ENCODE assay signal across 12 mouse cellular contexts in the genomic region with DNA sequence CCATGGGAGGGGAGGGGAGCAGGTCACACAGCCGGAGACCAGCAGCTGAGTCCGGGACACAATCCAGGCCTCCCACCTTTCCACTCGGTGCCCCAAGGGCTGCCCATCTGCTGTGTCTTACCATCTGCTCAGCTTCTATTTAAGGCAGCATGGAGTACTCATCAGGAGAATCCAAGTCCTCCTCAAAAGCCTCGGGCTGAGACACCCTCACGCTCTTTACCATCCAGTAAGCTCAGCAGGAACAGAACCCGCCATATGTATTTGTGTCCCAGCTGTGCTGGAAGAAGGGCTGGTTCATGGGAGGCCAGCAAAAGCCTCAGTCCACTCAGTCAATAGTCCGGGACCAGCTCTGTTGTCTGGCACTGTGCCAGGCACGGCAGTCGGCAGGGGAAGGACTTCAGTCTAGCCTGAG. TPM values are rescaled to one million over a fixed set of nuclear protein-coding genes. Genes with fewer than 3 reads are reported as not detected.
A peak's percentile ranks its signal among the peaks of the same experiment; 100 is the strongest.
DNase-seq lines count a peak whose midpoint lies in the region; ATAC-seq and TF ChIP-seq lines count a peak whose summit lies in the region.
"Had no signal": no experiment of that assay in that cellular context is flagged by ENCODE, and none has a peak within 500 bp of the region (broad histone marks: within the 10 kb centered on the region; RNA-seq: fewer than 3 reads in every experiment).

No protein-coding gene starts in this region.

- H3K4me2 ChIP-seq in forebrain, embryonic 14.5 days (ENCODE audit: low read length), result no peak overlapping the region
- H3K4me2 ChIP-seq in liver, embryonic 12.5 days, result no peak overlapping the region
- no peak overlapping the region for H3K4me2 ChIP-seq in midbrain, embryonic 14.5 days (ENCODE audit: low read length)

- peaks cover 2% of the 10 kb centered on the region; the same call in 1 of the 2 replicates for H3K9me3 ChIP-seq in forebrain, embryonic 10.5 days
- H3K9me3 ChIP-seq in forebrain, embryonic 14.5 days (replicated peaks; ENCODE audit: control insufficient read depth, low read length), result no peaks in the 10 kb centered on the region
- no peaks in the 10 kb centered on the region for H3K9me3 ChIP-seq in liver, embryonic 12.5 days (replicated peaks)
- no peaks in the 10 kb centered on the region for H3K9me3 ChIP-seq in midbrain, embryonic 14.5 days (ENCODE audit: control insufficient read depth, low read length)

- H3K79me2 ChIP-seq in liver, adult 2 months (ENCODE audit: control insufficient read depth, insufficient read depth, low read length), result no peaks in the 10 kb centered on the region

- H3K36me3 ChIP-seq in forebrain, embryonic 10.5 days (replicated peaks), result no peaks in the 10 kb centered on the region
- H3K36me3 ChIP-seq in forebrain, embryonic 14.5 days (ENCODE audit: control insufficient read depth, insufficient read depth, low read length), result no peaks in the 10 kb centered on the region
- no peaks in the 10 kb centered on the region for H3K36me3 ChIP-seq in liver, adult 2 months (ENCODE audit: control insufficient read depth, insufficient read depth, low read length)
- no peaks in the 10 kb centered on the region for H3K36me3 ChIP-seq in liver, embryonic 12.5 days
- H3K36me3 ChIP-seq in midbrain, embryonic 14.5 days (ENCODE audit: control insufficient read depth, insufficient read depth, low read length), result no peaks in the 10 kb centered on the region

- ATAC-seq in forebrain, embryonic 14.5 days, result no peak
- no peak for ATAC-seq in liver, embryonic 12.5 days
- peak; percentile 31 for ATAC-seq in midbrain, embryonic 14.5 days (ENCODE audit: low FRiP score, low TSS enrichment)

- whole genome bisulfite sequencing in forebrain, embryonic 10.5 days, result 83% methylated on average over 9 of the region's 9 CpGs
- WGBS in forebrain, embryonic 14.5 days, result 56% methylated on average over 9 of the region's 9 CpGs
- 63% methylated on average over 9 of the region's 9 CpGs for WGBS in liver, adult 2 months
- WGBS in liver, embryonic 12.5 days (ENCODE audit: insufficient replicate concordance), result 81% methylated on average over 9 of the region's 9 CpGs
- WGBS in midbrain, embryonic 14.5 days, result 62% methylated on average over 9 of the region's 9 CpGs

- no peak overlapping the region for H3K9ac ChIP-seq in forebrain, embryonic 14.5 days (ENCODE audit: low read length)
- no peak overlapping the region for H3K9ac ChIP-seq in liver, adult 2 months (ENCODE audit: low read depth, low read length)
- H3K9ac ChIP-seq in liver, embryonic 12.5 days, result no peak overlapping the region
- no peak overlapping the region for H3K9ac ChIP-seq in midbrain, embryonic 14.5 days (replicated peaks; ENCODE audit: low read length)

- no peak overlapping the region for H3K4me3 ChIP-seq in forebrain, embryonic 10.5 days
- no peak overlapping the region for H3K4me3 ChIP-seq in forebrain, embryonic 14.5 days (ENCODE audit: low read depth, low read length)
- no peak overlapping the region for H3K4me3 ChIP-seq in liver, adult 2 months (ENCODE audit: insufficient read depth, low read depth, low read length)
- H3K4me3 ChIP-seq in liver, embryonic 12.5 days, result no peak overlapping the region
- H3K4me3 ChIP-seq in midbrain, embryonic 14.5 days (replicated peaks; ENCODE audit: low read depth, low read length), result no peak overlapping the region

- peaks cover 30% of the 10 kb centered on the region for H3K4me1 ChIP-seq in forebrain, embryonic 10.5 days
- peaks cover 11% of the 10 kb centered on the region for H3K4me1 ChIP-seq in forebrain, embryonic 14.5 days (ENCODE audit: control insufficient read depth, insufficient read depth, low read length)
- no peaks in the 10 kb centered on the region for H3K4me1 ChIP-seq in liver, adult 2 months (ENCODE audit: control insufficient read depth, insufficient read depth, low read length)
- no peaks in the 10 kb centered on the region for H3K4me1 ChIP-seq in liver, embryonic 12.5 days
- 0 out of 2 replicates have a peak, but pooled peaks cover 5% of the 10 kb centered on the region for H3K4me1 ChIP-seq in midbrain, embryonic 14.5 days (ENCODE audit: control insufficient read depth, insufficient read depth, low read length)

- TF ChIP-seq CTCF in liver, adult 2 months (IDR thresholded peaks at IDR 0.05; ENCODE audit: low read depth, low read length), result no peak

- peak overlapping the region; percentile 12; the same call in 1 of the 2 replicates for H3K27ac ChIP-seq in forebrain, embryonic 10.5 days
- H3K27ac ChIP-seq in forebrain, embryonic 14.5 days (ENCODE audit: low read depth, low read length), result no peak overlapping the region
- H3K27ac ChIP-seq in liver, adult 2 months (replicated peaks; ENCODE audit: insufficient read depth, low read depth, low read length), result no peak overlapping the region
- H3K27ac ChIP-seq in liver, embryonic 12.5 days, result no peak overlapping the region
- no peak overlapping the region for H3K27ac ChIP-seq in midbrain, embryonic 14.5 days (replicated peaks; ENCODE audit: low read depth, low read length)
- H3K27ac ChIP-seq: kidney, postnatal 0 days had no signal

- no peak for TF ChIP-seq POLR2A in liver, adult 2 months (IDR thresholded peaks at IDR 0.05; ENCODE audit: extremely low read depth, insufficient read depth, low read length)

- DNase-seq in forebrain, embryonic 10.5 days (ENCODE audit: extremely low spot score, low spot score), result no peak
- DNase-seq in forebrain, embryonic 14.5 days (ENCODE audit: low spot score), result no peak
- DNase-seq in liver, adult 2 months (ENCODE audit: extremely low read depth, low read depth, low spot score), result peak; percentile 11
- DNase-seq in cerebellum, adult 9-10 months, result peak; percentile 99
- DNase-seq in midbrain, embryonic 14.5 days, result no peak
- no peak for DNase-seq in Muller cell, postnatal 12 days (ENCODE audit: inconsistent ontology term)
- no peak for DNase-seq in heart, adult 18-20 months
- DNase-seq: gastrocnemius, postnatal 14 days; heart, postnatal 10 days had no signal

- H3K27me3 ChIP-seq in forebrain, embryonic 10.5 days (ENCODE audit: poor library complexity, severe bottlenecking), result no peaks in the 10 kb centered on the region
- H3K27me3 ChIP-seq in forebrain, embryonic 14.5 days (replicated peaks; ENCODE audit: control insufficient read depth, insufficient read depth, low read length), result no peaks in the 10 kb centered on the region
- H3K27me3 ChIP-seq in liver, adult 2 months (ENCODE audit: control insufficient read depth, insufficient read depth, low read length), result no peaks in the 10 kb centered on the region
- no peaks in the 10 kb centered on the region for H3K27me3 ChIP-seq in liver, embryonic 12.5 days (replicated peaks)
- no peaks in the 10 kb centered on the region for H3K27me3 ChIP-seq in midbrain, embryonic 14.5 days (ENCODE audit: control insufficient read depth, insufficient read depth, low read length)

RNA-seq across cellular contexts. Expression of gene Frrs1l, which starts 56.0 kb away (rescaled TPM):
- 1.4 and 1.5 TPM in 2 replicates for polyA plus RNA-seq in forebrain, embryonic 10.5 days (2016; fragmentation: Nextera tagmentation; extraction: Ambion mirVana)
- 13.8 and 18.9 TPM in 2 replicates for polyA plus RNA-seq in forebrain, embryonic 14.5 days (2014; fragmentation: Nextera tagmentation; extraction: Ambion mirVana)
- total RNA-seq in liver, adult 2 months (2014; rRNA removed), result under 0.01 TPM in 1 of 2 replicates, not detected in the other
- not detected in 2 replicates for polyA plus RNA-seq in liver, adult 2 months (2012; rRNA removed)
- 0.06 TPM in 1 of 2 replicates, not detected in the other for polyA plus RNA-seq in liver, embryonic 12.5 days (2016; fragmentation: Nextera tagmentation; extraction: Ambion mirVana)
- polyA plus RNA-seq in midbrain, embryonic 14.5 days (2014; fragmentation: Nextera tagmentation; extraction: Ambion mirVana), result 21.3 and 24.3 TPM in 2 replicates
- under 1 TPM in 1 of 2 experiments, not detected in 1; 0.08 TPM for total RNA-seq in heart, adult 18-20 months (2021)
- polyA plus RNA-seq: spleen, adult 2 months had no signal

Comparison
In these comparisons a context has a peak if more than half of its experiments do, and no peak if none do; other contexts are left out.
1. DNase-seq: peak in liver, adult 2 months (single experiment) and cerebellum, adult 9-10 months (single experiment); none in forebrain, embryonic 10.5 days (single experiment), forebrain, embryonic 14.5 days (single experiment), midbrain, embryonic 14.5 days (single experiment), Muller cell, postnatal 12 days (single experiment) and heart, adult 18-20 months (0 of 2).